Mouse (Mus musculus) embryonic facial prominence, embryonic 10.5 days (tissue): Measurements from ENCODE around the gene Eif4g1. TPM values are rescaled to one million over a fixed set of nuclear protein-coding genes. Genes with fewer than 3 reads are reported as not detected.

Experiments
- DNase-seq: peaks from one replicate; pipeline ENCODE4 v3.0.0-alpha.2; 2017; ENCODE audit warnings: low spot score
- H3K27ac ChIP-seq: fragments of 300-500 bp; sonication (generic); replicated peaks from 2 replicates; pipeline ENCODE4 v1.5.1; 2016; ENCODE audit warnings: mild to moderate bottlenecking
- H3K27me3 ChIP-seq: fragments of 300-500 bp; sonication (generic); replicated peaks from 2 replicates; pipeline ENCODE4 v1.6.1; 2016; ENCODE audit warnings: low read depth, mild to moderate bottlenecking; ENCODE audit not compliant: poor library complexity, severe bottlenecking
- H3K36me3 ChIP-seq: fragments of 300-500 bp; sonication (generic); replicated peaks from 2 replicates; pipeline ENCODE4 v1.6.1; 2016; ENCODE audit warnings: mild to moderate bottlenecking, moderate library complexity
- H3K4me1 ChIP-seq: fragments of 300-500 bp; sonication (generic); 2 replicates; pipeline ENCODE4 v1.6.1; 2016
- H3K4me3 ChIP-seq: fragments of 300-500 bp; sonication (generic); 2 replicates; pipeline ENCODE4 v1.5.1; 2016; ENCODE audit warnings: mild to moderate bottlenecking, moderate library complexity
- H3K9me3 ChIP-seq: fragments of 300-500 bp; sonication (generic); 2 replicates; pipeline ENCODE4 v1.6.1; 2016; ENCODE audit warnings: mild to moderate bottlenecking
- WGBS: fragments of 180-500 bp; shearing (Covaris S2); methylation state at CpG from one replicate; pipeline ENCODE4 v1.1.7; 2016; 5-methylcytosine and 5-hydroxymethylcytosine counted together
- polyA plus RNA-seq: library from polyadenylated mRNA; unstranded; fragments of >200 nt; fragmentation: Nextera tagmentation; extraction: Ambion mirVana; gene quantifications from 2 replicates; pipeline ENCODE4 v1.2.1, GENCODE M21; 2016

Eif4g1 gene
- polyA plus RNA-seq, 1 experiment from 2014 or later, result 251 TPM

- WGBS, result 12% methylated on average over 12 of the region's 12 CpGs
- Histone ChIP-seq H3K4me3 (peak overlapping the region; percentile 21), H3K4me1 (peaks cover 30% of the 10 kb centered on the region), H3K36me3 (peaks cover 40% of the 10 kb centered on the region), H3K9me3 (no peaks in the 10 kb centered on the region), H3K27ac (peak overlapping the region; percentile 77), H3K27me3 (peaks cover 17% of the 10 kb centered on the region; the same call in 1 of the 2 replicates)
- DNase-seq, result peak; percentile 60
These were observed 33.8 kb downstream of the Eif4g1 start for GRCm38 (mm10) chr16:20701729-20702521.

GRCm38 (mm10) chr16:20702522-20702893 lies 34.4 kb downstream of the Eif4g1 start:
- peaks cover 46% of the 10 kb centered on the region for H3K36me3 ChIP-seq
- WGBS, result 5% methylated on average over 8 of the region's 8 CpGs
- H3K4me1 ChIP-seq, result peaks cover 30% of the 10 kb centered on the region
- no peaks in the 10 kb centered on the region for H3K9me3 ChIP-seq
- H3K27me3 ChIP-seq, result peaks cover 12% of the 10 kb centered on the region; the same call in 1 of the 2 replicates
- H3K4me3 ChIP-seq, result peak overlapping the region; percentile 21
- DNase-seq, result peak; percentile 85
- H3K27ac ChIP-seq, result peak overlapping the region; percentile 77

GRCm38 (mm10) chr16:20703071-20703470 lies 35.0 kb downstream of the Eif4g1 start:
- DNase-seq, result no peak
- peaks cover 6% of the 10 kb centered on the region; the same call in 1 of the 2 replicates for H3K27me3 ChIP-seq
- H3K27ac ChIP-seq, result no peak overlapping the region
- no peak overlapping the region for H3K4me3 ChIP-seq
- H3K4me1 ChIP-seq, result peaks cover 30% of the 10 kb centered on the region
- 91% methylated on average over 10 of the region's 10 CpGs for WGBS
- H3K9me3 ChIP-seq, result no peaks in the 10 kb centered on the region
- H3K36me3 ChIP-seq, result peaks cover 52% of the 10 kb centered on the region

GRCm38 (mm10) chr16:20703699-20704400 lies 35.7 kb downstream of the Eif4g1 start:
- H3K27ac ChIP-seq, result no peak overlapping the region
- H3K27me3 ChIP-seq, result no peaks in the 10 kb centered on the region
- no peak overlapping the region for H3K4me3 ChIP-seq
- no peak for DNase-seq
- H3K36me3 ChIP-seq, result peaks cover 59% of the 10 kb centered on the region
- 94% methylated on average over 6 of the region's 6 CpGs for WGBS
- no peaks in the 10 kb centered on the region for H3K9me3 ChIP-seq
- peaks cover 30% of the 10 kb centered on the region for H3K4me1 ChIP-seq

GRCm38 (mm10) chr16:20705786-20706185 lies 37.7 kb downstream of the Eif4g1 start:
- H3K36me3 ChIP-seq, result peaks cover 79% of the 10 kb centered on the region
- no peaks in the 10 kb centered on the region for H3K9me3 ChIP-seq
- peaks cover 22% of the 10 kb centered on the region for H3K4me1 ChIP-seq
- no peak overlapping the region for H3K4me3 ChIP-seq
- H3K27ac ChIP-seq, result no peak overlapping the region
- 82% methylated on average over 3 of the region's 3 CpGs for WGBS
- no peak for DNase-seq
- no peaks in the 10 kb centered on the region for H3K27me3 ChIP-seq

- 91% methylated on average over 2 of the region's 2 CpGs for WGBS
- H3K9me3 ChIP-seq, result no peaks in the 10 kb centered on the region
- DNase-seq, result no peak
- H3K4me1 ChIP-seq, result peaks cover 18% of the 10 kb centered on the region
- no peak overlapping the region for H3K4me3 ChIP-seq
- H3K27ac ChIP-seq, result no peak overlapping the region
- no peaks in the 10 kb centered on the region for H3K27me3 ChIP-seq
- peaks cover 86% of the 10 kb centered on the region for H3K36me3 ChIP-seq
These were observed 38.4 kb downstream of the Eif4g1 start for GRCm38 (mm10) chr16:20706407-20707055.

- Histone ChIP-seq H3K4me1 (peaks cover 5% of the 10 kb centered on the region), H3K4me3 (no peak overlapping the region), H3K36me3 (peaks cover 99% of the 10 kb centered on the region), H3K27me3 (no peaks in the 10 kb centered on the region), H3K9me3 (no peaks in the 10 kb centered on the region), H3K27ac (no peak overlapping the region)
- WGBS, result 93% methylated on average over 21 of the region's 21 CpGs
- no peak for DNase-seq
These were observed 40.3 kb downstream of the Eif4g1 start for GRCm38 (mm10) chr16:20708220-20708938.

- 74% methylated on average over 19 of the region's 19 CpGs for WGBS
- Histone ChIP-seq H3K36me3 (peaks cover 95% of the 10 kb centered on the region), H3K9me3 (no peaks in the 10 kb centered on the region), H3K4me1 (peaks cover 11% of the 10 kb centered on the region), H3K27me3 (no peaks in the 10 kb centered on the region), H3K27ac (no peak overlapping the region), H3K4me3 (no peak overlapping the region)
- peak; percentile 82 for DNase-seq
These were observed 41.0 kb downstream of the Eif4g1 start for GRCm38 (mm10) chr16:20708939-20709734.

- Histone ChIP-seq H3K27ac (no peak overlapping the region), H3K27me3 (no peaks in the 10 kb centered on the region; the same call in 1 of the 2 replicates), H3K4me1 (peaks cover 23% of the 10 kb centered on the region), H3K36me3 (peaks cover 83% of the 10 kb centered on the region), H3K9me3 (no peaks in the 10 kb centered on the region), H3K4me3 (no peak overlapping the region)
- no peak for DNase-seq
- 92% methylated on average over 11 of the region's 11 CpGs for WGBS
These were observed 42.3 kb downstream of the Eif4g1 start for GRCm38 (mm10) chr16:20710370-20710769.

- 89% methylated on average over 4 of the region's 4 CpGs for WGBS
- H3K27me3 ChIP-seq, result no peaks in the 10 kb centered on the region; the same call in 1 of the 2 replicates
- no peak overlapping the region for H3K27ac ChIP-seq
- no peak for DNase-seq
- H3K4me1 ChIP-seq, result peaks cover 27% of the 10 kb centered on the region
- no peaks in the 10 kb centered on the region for H3K9me3 ChIP-seq
- H3K36me3 ChIP-seq, result peaks cover 79% of the 10 kb centered on the region
- no peak overlapping the region for H3K4me3 ChIP-seq
These were observed 42.7 kb downstream of the Eif4g1 start for GRCm38 (mm10) chr16:20710810-20711209.

- DNase-seq, result no peak
- WGBS, result 79% methylated on average over 9 of the region's 9 CpGs
- Histone ChIP-seq H3K9me3 (no peaks in the 10 kb centered on the region), H3K27me3 (no peaks in the 10 kb centered on the region; the same call in 1 of the 2 replicates), H3K4me3 (no peak overlapping the region), H3K4me1 (peaks cover 40% of the 10 kb centered on the region), H3K36me3 (peaks cover 65% of the 10 kb centered on the region), H3K27ac (no peak overlapping the region)
These were observed 44.1 kb downstream of the Eif4g1 start for GRCm38 (mm10) chr16:20712190-20712589.
